Mouse (Mus musculus): ENCODE measurements at regions not wholly inside any gene's neighbourhood (a gene's known extent, or its start where the extent isn't known, plus 50 kb on each side); places are given as distances from the start of the nearest gene placed in this dataset.

DNA sequence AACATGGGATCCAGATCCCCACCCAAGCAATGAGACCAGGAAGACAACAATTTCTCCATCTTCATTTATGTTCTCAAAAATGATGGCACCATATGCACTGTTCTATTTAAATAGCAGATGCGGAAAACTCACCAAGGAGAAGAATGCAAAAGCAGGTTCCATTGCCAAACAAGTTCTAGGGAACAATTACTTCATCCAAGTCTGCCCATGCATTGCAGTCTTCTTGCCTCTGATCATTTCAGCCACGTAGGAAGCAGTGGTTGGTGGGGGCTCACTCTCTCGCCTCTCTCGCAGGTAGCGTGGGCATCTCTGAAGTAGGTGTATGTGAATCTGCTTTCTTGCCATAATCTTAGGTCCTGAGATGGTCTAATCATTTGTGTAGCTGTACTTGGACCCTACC, 557.5 kb upstream of the Id2 start:
- TF ChIP-seq CTCF (IDR thresholded peaks at IDR 0.05; ENCODE audit: borderline replicate concordance, extremely low read depth, insufficient read depth, insufficient read length), result no peak
- TF ChIP-seq POLR2A (IDR thresholded peaks at IDR 0.05; ENCODE audit: borderline replicate concordance, extremely low read depth, insufficient read depth, insufficient read length, poor library complexity, severe bottlenecking), result no peak
- no peak for DNase-seq (ENCODE audit: low read depth)

DNA sequence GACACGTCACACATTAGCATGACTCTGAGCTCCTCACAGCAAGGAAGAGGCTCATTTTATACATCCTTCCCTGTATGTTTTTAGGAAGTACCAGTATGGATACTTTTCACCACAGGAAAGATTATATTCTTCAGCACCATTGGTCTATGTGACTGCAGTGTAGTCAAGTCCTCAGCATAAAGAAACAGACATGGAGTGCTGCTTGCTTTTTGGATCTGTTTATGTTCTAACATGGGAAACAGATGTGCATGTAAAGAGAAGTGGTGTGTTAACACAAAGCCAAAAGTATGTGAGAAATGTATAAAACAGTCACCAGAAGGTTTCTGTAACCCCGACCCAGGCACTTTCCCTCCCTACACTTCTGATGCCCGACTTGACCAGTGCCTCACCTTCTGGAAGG, 553.3 kb upstream of the Id2 start:
- no peak for DNase-seq (ENCODE audit: low read depth)

DNA sequence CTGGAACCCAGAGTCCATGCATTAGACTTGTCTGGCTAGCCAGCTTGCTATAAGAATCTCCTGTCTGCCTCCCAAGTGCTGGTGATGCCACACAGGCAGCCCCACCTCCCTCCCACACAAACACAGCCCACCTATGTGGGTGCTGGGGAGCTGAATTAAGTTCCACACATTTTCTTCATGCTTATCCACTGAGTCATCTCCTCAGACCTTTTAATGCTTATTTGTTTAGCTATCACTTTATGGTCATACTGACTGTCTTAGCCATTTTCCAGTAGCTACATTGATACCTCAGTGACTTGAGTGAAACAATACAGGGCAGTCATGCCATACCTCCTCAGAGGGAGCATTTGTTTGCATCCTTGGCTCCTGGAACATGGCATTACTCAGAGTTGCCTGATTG, 531.1 kb upstream of the Id2 start:
- no peak for DNase-seq (ENCODE audit: low read depth)
- TF ChIP-seq CTCF (IDR thresholded peaks at IDR 0.05; ENCODE audit: borderline replicate concordance, extremely low read depth, insufficient read depth, insufficient read length) (no peak), POLR2A (IDR thresholded peaks at IDR 0.05; ENCODE audit: borderline replicate concordance, extremely low read depth, insufficient read depth, insufficient read length, poor library complexity, severe bottlenecking) (no peak)

More for the DNA sequence above, 553.3 kb upstream of the Id2 start:
- TF ChIP-seq POLR2A (IDR thresholded peaks at IDR 0.05; ENCODE audit: borderline replicate concordance, extremely low read depth, insufficient read depth, insufficient read length, poor library complexity, severe bottlenecking), result no peak
- no peak for TF ChIP-seq CTCF (IDR thresholded peaks at IDR 0.05; ENCODE audit: borderline replicate concordance, extremely low read depth, insufficient read depth, insufficient read length)

DNA sequence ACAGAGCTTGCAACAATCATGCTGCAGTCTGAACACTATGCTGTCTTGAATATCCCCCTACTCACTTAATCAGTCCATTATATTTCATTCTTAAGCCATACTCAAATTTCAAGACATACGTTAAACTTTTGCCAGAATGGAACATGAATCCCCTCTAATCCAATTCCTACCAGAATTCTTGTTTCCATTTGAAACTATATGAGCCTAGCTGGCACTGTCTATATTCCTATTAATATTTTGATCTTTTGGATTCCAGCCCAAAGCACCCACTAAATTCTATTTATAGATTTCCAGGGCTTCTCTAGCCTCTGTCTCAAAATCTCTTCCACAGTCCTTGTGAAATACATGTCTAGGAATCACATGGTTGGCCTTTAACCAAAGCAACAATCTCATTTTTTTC, 528.9 kb upstream of the Id2 start:
- TF ChIP-seq POLR2A (IDR thresholded peaks at IDR 0.05; ENCODE audit: borderline replicate concordance, extremely low read depth, insufficient read depth, insufficient read length, poor library complexity, severe bottlenecking) (no peak), CTCF (IDR thresholded peaks at IDR 0.05; ENCODE audit: borderline replicate concordance, extremely low read depth, insufficient read depth, insufficient read length) (no peak)
- DNase-seq (ENCODE audit: low read depth), result no peak

DNA sequence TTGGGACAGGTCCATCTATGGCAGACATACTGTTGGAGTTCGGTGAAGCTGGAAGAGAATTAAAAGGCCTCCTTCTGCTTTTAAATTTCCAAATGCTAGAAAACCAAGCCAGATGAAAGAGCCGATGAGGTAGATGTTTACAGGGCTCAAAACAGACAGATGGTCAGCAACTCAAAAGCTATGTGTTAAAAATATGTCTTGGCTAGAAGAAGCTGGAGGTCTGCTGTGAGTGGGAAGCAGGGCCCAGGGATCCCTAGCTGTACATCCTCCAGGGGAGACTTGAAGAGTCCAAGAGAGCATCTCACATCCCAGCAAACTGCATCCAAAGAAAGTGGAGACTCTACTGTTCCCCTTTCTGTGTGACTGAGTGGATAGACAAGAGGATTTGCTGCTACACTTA, 526.5 kb upstream of the Id2 start:
- TF ChIP-seq POLR2A (IDR thresholded peaks at IDR 0.05; ENCODE audit: borderline replicate concordance, extremely low read depth, insufficient read depth, insufficient read length, poor library complexity, severe bottlenecking) (no peak), CTCF (IDR thresholded peaks at IDR 0.05; ENCODE audit: borderline replicate concordance, extremely low read depth, insufficient read depth, insufficient read length) (no peak)
- no peak for DNase-seq (ENCODE audit: low read depth)

DNA sequence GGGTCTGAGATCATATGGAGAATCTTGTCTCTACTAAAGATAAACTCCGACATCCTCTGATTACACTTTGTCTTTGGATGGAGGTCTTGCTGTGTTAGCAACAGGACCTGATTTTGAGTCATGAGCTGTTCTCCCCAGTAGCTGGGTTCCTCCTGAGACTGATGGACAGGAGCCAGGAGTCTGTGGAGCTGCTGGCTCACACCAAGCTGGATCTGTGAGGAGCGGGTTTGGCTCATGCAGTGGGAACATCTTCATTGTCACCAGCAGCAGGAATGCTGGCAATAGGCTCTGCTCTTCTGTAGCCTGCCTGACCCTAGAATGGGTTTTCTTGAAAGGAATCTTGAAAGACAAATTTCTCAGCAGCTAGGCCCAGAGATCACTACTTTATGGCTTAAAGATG, 524.2 kb upstream of the Id2 start:
- TF ChIP-seq CTCF (IDR thresholded peaks at IDR 0.05; ENCODE audit: borderline replicate concordance, extremely low read depth, insufficient read depth, insufficient read length), result no peak
- peak; percentile 34 for DNase-seq (ENCODE audit: low read depth)

DNA sequence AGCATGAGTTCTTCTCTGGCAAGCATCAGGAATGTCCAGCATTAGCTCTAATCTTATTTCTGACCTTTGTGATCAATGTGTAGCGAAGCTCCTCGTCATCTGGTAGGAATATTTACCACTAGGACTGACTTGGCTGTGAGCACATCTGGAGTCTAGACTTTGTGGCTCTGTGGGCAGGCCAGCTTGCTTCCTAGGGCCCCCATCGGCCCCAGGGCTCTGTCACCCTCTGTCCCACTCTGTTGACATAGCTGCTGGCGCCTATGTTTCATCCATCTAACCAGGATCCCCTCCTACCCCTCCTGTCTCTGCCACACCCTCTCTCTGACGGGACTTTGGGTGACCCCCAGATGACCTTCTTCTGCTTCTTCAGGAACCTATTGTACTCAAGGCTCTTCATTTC, 520.6 kb upstream of the Id2 start:
- DNase-seq (ENCODE audit: low read depth), result no peak
- TF ChIP-seq CTCF (IDR thresholded peaks at IDR 0.05; ENCODE audit: borderline replicate concordance, extremely low read depth, insufficient read depth, insufficient read length), result no peak
- no peak for TF ChIP-seq POLR2A (IDR thresholded peaks at IDR 0.05; ENCODE audit: borderline replicate concordance, extremely low read depth, insufficient read depth, insufficient read length, poor library complexity, severe bottlenecking)

DNA sequence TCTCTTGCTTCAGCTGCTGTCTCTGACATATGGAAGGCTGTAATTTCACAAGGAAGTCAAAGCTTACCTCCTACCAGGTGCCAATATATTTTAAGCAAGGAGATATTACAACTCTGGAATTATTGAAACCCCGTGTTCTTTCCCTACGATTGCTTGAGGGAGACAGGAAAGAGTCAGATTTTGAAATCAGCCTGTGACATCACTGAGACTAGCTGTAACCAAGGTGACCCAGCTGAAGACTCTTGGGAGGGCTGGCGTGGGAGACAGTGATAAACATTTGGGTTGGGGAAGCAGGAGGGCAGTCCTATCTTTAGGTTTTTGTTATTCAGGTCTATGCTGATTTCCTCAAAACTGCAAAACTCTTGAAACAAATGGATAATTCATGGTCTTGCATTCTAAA, 518.4 kb upstream of the Id2 start:
- DNase-seq (ENCODE audit: low read depth), result no peak
- TF ChIP-seq CTCF (IDR thresholded peaks at IDR 0.05; ENCODE audit: borderline replicate concordance, extremely low read depth, insufficient read depth, insufficient read length), result no peak
- TF ChIP-seq POLR2A (IDR thresholded peaks at IDR 0.05; ENCODE audit: borderline replicate concordance, extremely low read depth, insufficient read depth, insufficient read length, poor library complexity, severe bottlenecking), result no peak

DNA sequence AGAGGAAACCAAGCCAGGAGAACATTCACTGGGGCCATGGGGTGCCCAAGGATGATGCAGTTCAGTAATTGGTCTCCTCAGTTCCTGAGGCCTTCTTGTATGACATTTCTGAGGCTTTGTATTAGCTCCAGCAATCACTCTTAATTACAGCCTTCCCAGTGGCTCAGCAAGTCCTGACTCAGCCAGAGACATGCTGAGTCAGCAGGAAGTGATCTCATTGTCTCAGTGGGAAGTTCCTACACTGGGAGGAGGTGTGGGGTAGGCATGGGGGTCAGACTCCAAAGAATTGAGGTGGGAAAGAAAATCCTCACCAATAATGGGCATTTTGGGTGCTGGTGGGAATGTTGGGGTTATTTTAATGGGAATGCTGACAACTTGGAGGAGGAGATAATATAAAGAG, 516.5 kb upstream of the Id2 start:
- no peak for DNase-seq (ENCODE audit: low read depth)
- TF ChIP-seq POLR2A (IDR thresholded peaks at IDR 0.05; ENCODE audit: borderline replicate concordance, extremely low read depth, insufficient read depth, insufficient read length, poor library complexity, severe bottlenecking) (no peak), CTCF (IDR thresholded peaks at IDR 0.05; ENCODE audit: borderline replicate concordance, extremely low read depth, insufficient read depth, insufficient read length) (no peak)

DNA sequence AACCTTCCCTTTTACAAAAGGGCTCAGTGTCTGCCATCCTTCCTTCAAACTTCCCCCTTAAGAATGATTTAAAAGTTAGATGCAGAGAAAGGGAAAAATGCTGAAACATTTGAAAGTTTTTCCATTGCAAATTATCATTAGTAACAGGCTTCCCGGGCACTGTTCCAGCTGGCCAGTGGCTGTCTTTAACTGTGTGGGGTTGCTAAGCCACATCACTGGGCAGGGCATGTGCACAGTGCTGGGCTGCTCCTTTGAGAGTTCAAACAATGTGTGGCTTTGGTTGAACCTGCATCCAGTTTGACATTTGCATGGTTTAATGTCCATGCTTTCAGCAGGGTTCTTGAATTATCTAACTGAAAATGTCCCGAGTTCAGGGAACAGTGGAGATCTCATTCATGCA, 512.1 kb upstream of the Id2 start:
- TF ChIP-seq POLR2A (IDR thresholded peaks at IDR 0.05; ENCODE audit: borderline replicate concordance, extremely low read depth, insufficient read depth, insufficient read length, poor library complexity, severe bottlenecking), result no peak
- no peak for TF ChIP-seq CTCF (IDR thresholded peaks at IDR 0.05; ENCODE audit: borderline replicate concordance, extremely low read depth, insufficient read depth, insufficient read length)
- DNase-seq (ENCODE audit: low read depth), result peak; percentile 63

DNA sequence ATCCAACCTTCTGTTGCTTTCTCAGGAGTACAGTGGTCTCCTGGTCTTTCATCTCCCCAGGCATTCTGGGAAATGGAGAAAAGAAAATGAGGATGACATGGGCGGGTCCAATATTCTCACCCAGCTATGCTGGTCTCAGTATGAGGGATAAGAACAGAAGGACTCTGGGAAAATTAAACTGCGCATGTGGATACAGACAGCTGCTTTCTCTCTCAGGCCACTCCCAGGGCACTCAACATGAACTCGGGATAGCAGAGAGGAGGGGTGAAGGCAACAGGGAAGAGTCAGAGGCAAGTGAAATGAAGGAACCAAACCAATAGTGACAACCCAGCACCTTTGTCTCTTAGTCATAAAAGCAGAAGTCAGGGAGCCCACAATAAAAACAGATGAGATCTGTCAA, 508.5 kb upstream of the Id2 start:
- TF ChIP-seq CTCF (IDR thresholded peaks at IDR 0.05; ENCODE audit: borderline replicate concordance, extremely low read depth, insufficient read depth, insufficient read length) (no peak), POLR2A (IDR thresholded peaks at IDR 0.05; ENCODE audit: borderline replicate concordance, extremely low read depth, insufficient read depth, insufficient read length, poor library complexity, severe bottlenecking) (no peak)
- DNase-seq (ENCODE audit: low read depth), result no peak

DNA sequence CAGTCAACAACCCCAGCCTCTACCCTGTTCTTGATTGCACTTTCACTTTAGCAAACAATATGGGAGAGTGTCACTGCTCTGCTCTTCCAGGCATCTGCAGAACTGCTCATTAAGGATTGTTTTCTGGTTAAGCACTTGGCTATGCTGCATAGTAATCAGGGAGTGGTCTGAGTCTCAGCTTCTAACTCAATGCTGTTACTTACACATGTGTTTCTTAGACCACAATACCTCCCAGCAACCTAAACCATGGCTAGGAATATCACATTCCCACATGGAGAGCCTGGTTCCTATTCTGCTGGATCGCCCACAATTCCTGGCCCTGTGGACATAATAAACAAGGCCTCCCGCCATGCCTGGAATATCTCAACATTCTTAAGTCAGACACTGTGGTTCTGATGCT, 493.3 kb upstream of the Id2 start:
- TF ChIP-seq CTCF (IDR thresholded peaks at IDR 0.05; ENCODE audit: borderline replicate concordance, extremely low read depth, insufficient read depth, insufficient read length) (no peak), POLR2A (IDR thresholded peaks at IDR 0.05; ENCODE audit: borderline replicate concordance, extremely low read depth, insufficient read depth, insufficient read length, poor library complexity, severe bottlenecking) (no peak)
- DNase-seq (ENCODE audit: low read depth), result no peak

DNA sequence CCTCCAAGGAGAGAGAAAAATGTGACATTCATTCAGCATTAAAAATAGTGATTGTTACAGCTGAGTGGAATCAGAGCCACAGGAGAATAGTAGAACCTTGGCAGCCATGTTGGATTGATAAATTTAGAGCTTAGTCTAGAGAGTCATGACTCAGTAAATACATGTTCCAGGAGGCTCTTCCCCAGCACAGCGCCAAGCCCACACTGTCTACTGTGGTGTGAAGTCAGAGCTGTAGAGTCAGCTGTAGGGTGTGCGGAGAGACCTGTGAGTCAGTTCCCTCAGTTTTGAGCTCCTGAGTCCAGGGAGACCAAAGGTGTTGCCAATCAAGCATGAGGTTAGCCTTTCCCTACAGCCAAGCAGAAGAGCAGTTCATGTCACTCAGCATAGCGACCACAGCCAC, 488.8 kb upstream of the Id2 start:
- DNase-seq (ENCODE audit: low read depth), result no peak
- TF ChIP-seq CTCF (IDR thresholded peaks at IDR 0.05; ENCODE audit: borderline replicate concordance, extremely low read depth, insufficient read depth, insufficient read length) (no peak), POLR2A (IDR thresholded peaks at IDR 0.05; ENCODE audit: borderline replicate concordance, extremely low read depth, insufficient read depth, insufficient read length, poor library complexity, severe bottlenecking) (no peak)
